Mouse (Mus musculus) forebrain, postnatal 0 days (tissue): ENCODE results near the gene Kcnq2. TPM values are rescaled to one million over a fixed set of nuclear protein-coding genes. Genes with fewer than 3 reads are reported as not detected.
A peak's percentile ranks its signal among the peaks of the same experiment; 100 is the strongest.

Experiments
- ATAC-seq: fragments of 200-750 bp; cut with Nextera tagmentation; 2 replicates; pipeline ENCODE4 v1.8.0; 2017; ENCODE audit warnings: mild to moderate bottlenecking, moderate library complexity
- DNase-seq: peaks from one replicate; pipeline ENCODE4 v3.0.0-alpha.2; 2015
- H3K27ac ChIP-seq: fragments of 300-500 bp; sonication (generic); 2 replicates; pipeline ENCODE4 v1.5.1; 2014; ENCODE audit warnings: low read depth, mild to moderate bottlenecking, antibody characterized with exemption, low read length, moderate library complexity, mixed read lengths
- H3K27me3 ChIP-seq: fragments of 300-500 bp; sonication (generic); 2 replicates; pipeline ENCODE4 v1.6.1; 2014; ENCODE audit warnings: mild to moderate bottlenecking, low read length, mixed read lengths; ENCODE audit not compliant: insufficient read depth
- H3K36me3 ChIP-seq: fragments of 300-500 bp; sonication (generic); 2 replicates; pipeline ENCODE4 v1.6.1; 2014; ENCODE audit warnings: mild to moderate bottlenecking, moderate library complexity; ENCODE audit not compliant: insufficient read depth
- H3K4me1 ChIP-seq: fragments of 300-500 bp; sonication (generic); 2 replicates; pipeline ENCODE4 v1.6.1; 2014; ENCODE audit warnings: antibody characterized with exemption; ENCODE audit not compliant: insufficient read depth
- H3K4me2 ChIP-seq: fragments of 300-500 bp; sonication (generic); 2 replicates; pipeline ENCODE4 v1.6.1; 2014; ENCODE audit warnings: low read depth, mild to moderate bottlenecking, moderate library complexity
- H3K4me3 ChIP-seq: fragments of 300-500 bp; sonication (generic); 2 replicates; pipeline ENCODE4 v1.5.1; 2014; ENCODE audit warnings: low read depth, low read length, mixed read lengths
- H3K9ac ChIP-seq: fragments of 300-500 bp; sonication (generic); 2 replicates; pipeline ENCODE4 v1.6.1; 2014; ENCODE audit warnings: mild to moderate bottlenecking
- H3K9me3 ChIP-seq: fragments of 300-500 bp; sonication (generic); 2 replicates; pipeline ENCODE4 v1.6.1; 2016; ENCODE audit warnings: low read length
- CTCF ChIP-seq: sonication (generic); IDR thresholded peaks from 2 replicates; pipeline ENCODE4 v1.5.1; 2016; ENCODE audit warnings: antibody characterized with exemption, control low read depth, low read depth
- WGBS: fragments of 180-500 bp; shearing (Covaris S2); extraction: QIAGEN DNeasy Blood & Tissue Kit; methylation state at CpG from one replicate; pipeline ENCODE4 v1.1.7; 2014; 5-methylcytosine and 5-hydroxymethylcytosine counted together
- polyA plus RNA-seq: library from polyadenylated mRNA; unstranded; fragments of >200 nt; fragmentation: Nextera tagmentation; extraction: Ambion mirVana; gene quantifications from 2 replicates; pipeline ENCODE4 v1.2.1, GENCODE M21; 2015
- total RNA-seq: library from RNA; depleted of rRNA; stranded (reverse); fragments of >200 nt; gene quantifications from 2 replicates; pipeline ENCODE4 v1.2.3, GENCODE M21; 2014

Gene Kcnq2
- total and polyA plus RNA-seq, 2 experiments from 2014 or later, result 31.7 to 134 TPM

DNA sequence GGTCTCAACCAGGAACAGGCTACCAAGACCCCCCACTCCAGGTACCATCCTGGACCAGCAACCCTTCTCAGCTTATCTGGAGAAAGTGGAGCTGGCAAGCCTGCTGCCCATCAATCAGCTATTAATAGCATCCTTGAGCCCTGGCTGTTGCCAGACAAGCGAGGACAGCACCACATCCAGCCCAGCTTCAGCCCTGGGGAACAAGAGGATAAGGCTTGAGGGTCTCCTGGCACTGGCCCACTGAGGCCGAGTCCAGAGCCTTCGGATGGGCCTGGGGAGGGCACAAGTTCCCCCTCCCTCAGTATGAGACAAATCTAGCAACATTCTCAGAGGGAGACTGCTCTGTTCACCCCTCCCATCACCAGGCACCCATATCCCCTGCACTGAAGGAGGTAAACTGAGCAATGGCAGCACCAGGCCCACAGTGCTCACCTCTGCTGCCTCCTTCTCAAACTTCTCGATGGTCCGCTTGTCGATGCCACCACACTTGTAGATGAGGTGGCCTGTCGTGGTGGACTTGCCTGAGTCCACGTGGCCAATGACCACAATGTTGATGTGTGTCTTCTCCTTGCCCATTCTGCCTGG is 19.8 kb upstream of the Kcnq2 start:
- 0 out of 2 replicates have a peak overlapping the region, but pooled peaks have one; percentile 22 for H3K9ac ChIP-seq
- 84% methylated on average over 8 of the region's 8 CpGs for WGBS

GRCm38 (mm10) chr2:181154361-181154760 is 19.3 kb upstream of the Kcnq2 start:
- ATAC-seq, result no peak
- peaks cover 37% of the 10 kb centered on the region for H3K4me1 ChIP-seq
- 0 out of 2 replicates have a peak overlapping the region, but pooled peaks have one; percentile 22 for H3K9ac ChIP-seq
- 85% methylated on average over 3 of the region's 3 CpGs for WGBS
- DNase-seq, result no peak
- H3K9me3 ChIP-seq, result no peaks in the 10 kb centered on the region
- no peak for TF ChIP-seq CTCF
- no peak overlapping the region for H3K27ac ChIP-seq
- H3K27me3 ChIP-seq, result no peaks in the 10 kb centered on the region
- no peak overlapping the region for H3K4me3 ChIP-seq
- H3K36me3 ChIP-seq, result peaks cover 18% of the 10 kb centered on the region
- H3K4me2 ChIP-seq, result peak overlapping the region; percentile 81

More for the DNA sequence above, 19.8 kb upstream of the Kcnq2 start:
- DNase-seq, result no peak
- H3K27me3 ChIP-seq, result no peaks in the 10 kb centered on the region
- no peak overlapping the region for H3K4me3 ChIP-seq
- H3K9me3 ChIP-seq, result no peaks in the 10 kb centered on the region
- peaks cover 15% of the 10 kb centered on the region for H3K36me3 ChIP-seq
- H3K4me2 ChIP-seq, result peak overlapping the region; percentile 81
- peaks cover 43% of the 10 kb centered on the region for H3K4me1 ChIP-seq
- no peak for ATAC-seq
- H3K27ac ChIP-seq, result no peak overlapping the region
- TF ChIP-seq CTCF, result no peak

GRCm38 (mm10) chr2:181153837-181154236 is 18.7 kb upstream of the Kcnq2 start:
- peak; percentile 62 for TF ChIP-seq CTCF
- WGBS, result 0% methylated on average over 1 of the region's 1 CpGs
- DNase-seq, result no peak
- H3K27me3 ChIP-seq, result no peaks in the 10 kb centered on the region
- H3K4me3 ChIP-seq, result no peak overlapping the region
- H3K36me3 ChIP-seq, result peaks cover 18% of the 10 kb centered on the region
- no peaks in the 10 kb centered on the region for H3K9me3 ChIP-seq
- no peak overlapping the region for H3K4me2 ChIP-seq
- no peak for ATAC-seq
- H3K4me1 ChIP-seq, result peaks cover 32% of the 10 kb centered on the region
- no peak overlapping the region for H3K27ac ChIP-seq
- H3K9ac ChIP-seq, result no peak overlapping the region

DNA sequence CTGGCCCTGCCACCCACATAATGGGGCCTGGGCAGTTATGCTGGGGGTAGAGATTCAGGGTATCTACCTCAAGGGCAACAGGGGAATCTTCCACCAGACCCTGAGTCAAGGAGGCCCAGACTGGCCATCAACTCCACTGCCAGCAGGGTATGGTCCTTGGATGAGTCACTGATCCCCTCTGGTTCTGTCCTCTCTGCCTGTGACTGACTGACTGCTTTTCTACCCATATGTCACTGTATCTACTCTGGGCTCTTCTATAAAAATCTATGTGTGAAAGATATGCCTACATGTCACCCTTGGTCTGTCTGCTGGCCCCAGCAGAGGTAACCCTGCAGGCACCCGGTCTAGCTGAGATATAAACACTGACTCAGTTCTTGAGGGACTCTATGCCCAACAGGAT is 18.0 kb upstream of the Kcnq2 start:
- Histone ChIP-seq H3K4me1 (peaks cover 25% of the 10 kb centered on the region), H3K4me2 (no peak overlapping the region), H3K27ac (no peak overlapping the region), H3K9me3 (no peaks in the 10 kb centered on the region), H3K36me3 (peaks cover 25% of the 10 kb centered on the region), H3K4me3 (no peak overlapping the region), H3K9ac (no peak overlapping the region), H3K27me3 (no peaks in the 10 kb centered on the region)
- no peak for TF ChIP-seq CTCF
- ATAC-seq (no peak), DNase-seq (no peak)
- 93% methylated on average over 1 of the region's 1 CpGs for WGBS

- Histone ChIP-seq H3K4me1 (peaks cover 21% of the 10 kb centered on the region), H3K9ac (no peak overlapping the region), H3K27ac (no peak overlapping the region), H3K9me3 (no peaks in the 10 kb centered on the region), H3K27me3 (no peaks in the 10 kb centered on the region), H3K4me2 (no peak overlapping the region), H3K36me3 (peaks cover 29% of the 10 kb centered on the region), H3K4me3 (no peak overlapping the region)
- TF ChIP-seq CTCF, result no peak
- WGBS, result 94% methylated on average over 17 of the region's 17 CpGs
- DNase-seq, result no peak
- no peak for ATAC-seq
Measured at GRCm38 (mm10) chr2:181152701-181153100, 17.6 kb upstream of the Kcnq2 start.

DNA sequence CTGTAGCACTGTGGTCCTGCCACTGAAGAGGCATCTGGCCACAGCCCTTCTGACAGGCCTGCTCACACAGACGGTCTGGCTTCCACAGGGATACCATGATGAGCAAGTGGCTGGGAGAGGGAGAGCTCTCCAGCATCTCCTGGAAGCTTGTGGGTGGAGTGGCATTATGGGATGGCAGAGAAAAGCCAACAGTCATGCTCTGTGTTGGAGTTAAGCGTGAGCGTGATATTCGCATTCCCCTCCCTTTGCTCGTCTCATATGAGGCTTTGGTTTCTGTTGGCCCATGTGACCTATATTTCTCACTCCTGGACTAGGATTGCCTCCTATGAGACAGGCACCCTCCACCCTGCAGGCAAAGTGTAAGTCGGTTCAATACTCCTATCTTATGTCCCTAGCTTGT is 15.2 kb upstream of the Kcnq2 start:
- no peak overlapping the region for H3K27ac ChIP-seq
- no peak for TF ChIP-seq CTCF
- no peak overlapping the region for H3K4me3 ChIP-seq
- no peak overlapping the region for H3K4me2 ChIP-seq
- no peak overlapping the region for H3K9ac ChIP-seq
- H3K27me3 ChIP-seq, result no peaks in the 10 kb centered on the region
- WGBS, result 79% methylated on average over 6 of the region's 6 CpGs
- no peak for DNase-seq
- peaks cover 11% of the 10 kb centered on the region; the same call in 1 of the 2 replicates for H3K4me1 ChIP-seq
- H3K36me3 ChIP-seq, result peaks cover 36% of the 10 kb centered on the region
- no peak for ATAC-seq
- H3K9me3 ChIP-seq, result no peaks in the 10 kb centered on the region

- Histone ChIP-seq H3K36me3 (peaks cover 36% of the 10 kb centered on the region), H3K4me1 (no peaks in the 10 kb centered on the region), H3K4me3 (peak overlapping the region; percentile 37), H3K27ac (no peak overlapping the region), H3K27me3 (no peaks in the 10 kb centered on the region), H3K4me2 (peak overlapping the region; percentile 69), H3K9ac (peak overlapping the region; percentile 25; the same call in 1 of the 2 replicates), H3K9me3 (no peaks in the 10 kb centered on the region)
- TF ChIP-seq CTCF, result no peak
- no peak for ATAC-seq
- DNase-seq, result peak; percentile 46
- 10% methylated on average over 31 of the region's 31 CpGs for WGBS
Measured at GRCm38 (mm10) chr2:181148318-181148955, 13.3 kb upstream of the Kcnq2 start.
